Mouse (Mus musculus): ENCODE results near the gene Isx. TPM values are rescaled to one million over a fixed set of nuclear protein-coding genes. Genes with fewer than 3 reads are reported as not detected.
A peak's percentile ranks its signal among the peaks of the same experiment; 100 is the strongest.

Isx gene
- total RNA-seq (2014; rRNA removed) (not detected in 2 replicates), polyA plus RNA-seq (2015; fragmentation: Nextera tagmentation; extraction: Ambion mirVana) (not detected in 2 replicates)

DNA sequence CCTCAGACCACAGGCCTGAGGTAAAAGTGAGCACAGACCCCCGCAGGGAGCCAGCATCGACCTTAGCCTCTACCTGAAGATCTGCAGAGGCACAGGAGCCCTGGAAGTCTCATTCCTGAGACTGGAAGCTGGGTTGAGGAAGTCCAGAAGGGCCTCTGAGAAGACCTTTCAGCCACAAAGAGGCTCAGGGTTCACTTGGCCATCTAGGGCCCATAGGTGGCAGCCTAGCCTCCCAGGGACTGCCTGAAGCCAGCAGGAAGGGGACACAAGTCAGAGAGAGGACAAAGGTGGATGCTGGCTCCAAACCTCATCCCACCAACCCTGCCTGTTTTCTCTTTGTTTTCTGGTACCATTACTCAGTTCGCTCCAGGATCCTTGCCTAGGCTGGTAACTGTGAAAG is at the start of gene Isx:
TSS of gene Isx (plus strand) at position 234 of the 400 bp plus-strand sequence.
- H3K4me3 ChIP-seq (ENCODE audit: low read depth, low read length), result no peak within 1 kb of the TSS
- no peaks in the 10 kb centered on the region for H3K27me3 ChIP-seq (ENCODE audit: insufficient read depth, low read length)
- no peak within 1 kb of the TSS for H3K9ac ChIP-seq
- ATAC-seq, result no peak
- no peaks in the 10 kb centered on the region for H3K4me1 ChIP-seq (ENCODE audit: insufficient read depth)
- H3K36me3 ChIP-seq (ENCODE audit: insufficient read depth), result no peaks in the 10 kb centered on the region
- no peak within 1 kb of the TSS for H3K4me2 ChIP-seq (ENCODE audit: low read depth)
- WGBS, result 85% methylated on average over 3 of the region's 3 CpGs
- no peak for DNase-seq
- TF ChIP-seq CTCF (IDR thresholded peaks at IDR 0.05; ENCODE audit: low read depth), result no peak
- H3K27ac ChIP-seq (ENCODE audit: low read depth, low read length), result no peak within 1 kb of the TSS
- no peaks in the 10 kb centered on the region for H3K9me3 ChIP-seq (ENCODE audit: low read length)

DNA sequence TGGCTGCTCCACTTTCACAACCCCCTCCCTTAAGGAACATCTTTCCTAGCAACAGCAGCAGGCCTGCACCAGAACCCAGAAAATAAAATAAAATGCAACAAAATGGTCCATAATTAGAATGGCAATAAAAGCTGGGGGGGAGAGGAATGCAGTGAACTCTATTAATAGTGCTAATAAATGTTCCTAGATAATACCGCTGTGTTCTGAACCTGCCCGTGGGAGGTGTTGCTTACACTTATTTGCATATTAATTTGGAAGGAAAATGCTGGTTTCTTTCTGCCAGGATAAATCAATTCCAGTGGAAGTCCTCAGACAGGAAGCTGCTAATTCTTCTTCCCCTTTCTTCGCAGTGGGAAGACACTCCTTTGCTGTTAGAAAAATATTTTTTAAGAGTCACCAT is 45.3 kb upstream of the Isx start:
- WGBS, result 40% methylated on average over 3 of the region's 3 CpGs
- ATAC-seq, result peak; percentile 36; the same call in 1 of the 2 replicates
- Histone ChIP-seq H3K27ac (ENCODE audit: low read depth, low read length) (no peak overlapping the region), H3K4me2 (ENCODE audit: low read depth) (no peak overlapping the region), H3K4me3 (ENCODE audit: low read depth, low read length) (no peak overlapping the region), H3K4me1 (ENCODE audit: insufficient read depth) (no peaks in the 10 kb centered on the region), H3K27me3 (ENCODE audit: insufficient read depth, low read length) (no peaks in the 10 kb centered on the region), H3K36me3 (ENCODE audit: insufficient read depth) (no peaks in the 10 kb centered on the region), H3K9ac (no peak overlapping the region), H3K9me3 (ENCODE audit: low read length) (no peaks in the 10 kb centered on the region)
- no peak for DNase-seq
- TF ChIP-seq CTCF (IDR thresholded peaks at IDR 0.05; ENCODE audit: low read depth), result no peak

- no peak for TF ChIP-seq CTCF (IDR thresholded peaks at IDR 0.05; ENCODE audit: low read depth)
- H3K4me3 ChIP-seq (ENCODE audit: low read depth, low read length), result no peak overlapping the region
- no peak overlapping the region for H3K4me2 ChIP-seq (ENCODE audit: low read depth)
- H3K27me3 ChIP-seq (ENCODE audit: insufficient read depth, low read length), result no peaks in the 10 kb centered on the region
- peak; percentile 70 for ATAC-seq
- H3K9me3 ChIP-seq (ENCODE audit: low read length), result no peaks in the 10 kb centered on the region
- H3K36me3 ChIP-seq (ENCODE audit: insufficient read depth), result no peaks in the 10 kb centered on the region
- no peak for DNase-seq
- H3K9ac ChIP-seq, result no peak overlapping the region
- no peak overlapping the region for H3K27ac ChIP-seq (ENCODE audit: low read depth, low read length)
- no peaks in the 10 kb centered on the region for H3K4me1 ChIP-seq (ENCODE audit: insufficient read depth)
- WGBS, result 85% methylated on average over 5 of the region's 5 CpGs
Measured at GRCm38 (mm10) chr8:74831322-74831721, 41.7 kb upstream of the Isx start.

- WGBS, result 67% methylated on average over 1 of the region's 1 CpGs
- Histone ChIP-seq H3K4me2 (ENCODE audit: low read depth) (no peak overlapping the region), H3K4me3 (ENCODE audit: low read depth, low read length) (no peak overlapping the region), H3K27me3 (ENCODE audit: insufficient read depth, low read length) (no peaks in the 10 kb centered on the region), H3K9ac (no peak overlapping the region), H3K9me3 (ENCODE audit: low read length) (no peaks in the 10 kb centered on the region), H3K27ac (ENCODE audit: low read depth, low read length) (no peak overlapping the region), H3K4me1 (ENCODE audit: insufficient read depth) (no peaks in the 10 kb centered on the region), H3K36me3 (ENCODE audit: insufficient read depth) (no peaks in the 10 kb centered on the region)
- ATAC-seq (no peak), DNase-seq (no peak)
- no peak for TF ChIP-seq CTCF (IDR thresholded peaks at IDR 0.05; ENCODE audit: low read depth)
Measured at GRCm38 (mm10) chr8:74834246-74834645, 38.7 kb upstream of the Isx start.

DNA sequence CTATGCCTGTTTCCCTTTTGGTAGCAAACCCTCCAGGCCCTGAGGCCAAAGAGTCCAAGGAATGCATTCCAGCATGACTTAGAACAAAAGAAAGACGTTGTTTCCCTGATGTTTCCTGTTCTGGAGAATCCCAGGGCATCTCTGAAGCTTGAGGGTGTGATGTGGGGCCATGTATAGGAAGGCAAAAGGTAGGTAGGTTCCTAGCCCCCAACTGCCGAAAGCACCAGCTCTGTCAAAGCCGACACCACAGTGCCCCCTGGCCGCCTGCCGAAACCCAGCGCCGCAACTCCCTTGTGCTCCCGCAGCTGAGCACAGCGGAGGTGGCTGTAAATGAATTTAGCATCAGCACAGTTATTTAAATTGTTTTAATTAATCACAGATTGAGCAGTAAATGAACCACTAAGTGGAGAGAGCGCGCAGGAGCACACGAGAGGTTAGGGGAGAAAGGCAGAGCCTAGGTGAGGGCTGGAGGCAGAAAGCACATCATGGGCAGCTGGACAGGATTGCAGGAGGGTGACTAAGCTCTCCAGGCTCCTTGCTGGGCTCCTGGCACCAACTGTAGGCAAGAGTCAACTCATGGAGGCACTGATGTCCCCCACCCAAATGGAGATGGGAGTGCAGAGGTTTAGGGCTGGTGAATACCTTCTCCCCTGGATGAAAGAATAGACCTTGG is 25.5 kb upstream of the Isx start:
- peak; percentile 60 for TF ChIP-seq CTCF (IDR thresholded peaks at IDR 0.05; ENCODE audit: low read depth)
- WGBS, result 16% methylated on average over 12 of the region's 12 CpGs
- Histone ChIP-seq H3K9ac (no peak overlapping the region), H3K4me1 (ENCODE audit: insufficient read depth) (no peaks in the 10 kb centered on the region), H3K27me3 (ENCODE audit: insufficient read depth, low read length) (no peaks in the 10 kb centered on the region), H3K36me3 (ENCODE audit: insufficient read depth) (no peaks in the 10 kb centered on the region), H3K27ac (ENCODE audit: low read depth, low read length) (no peak overlapping the region), H3K4me3 (ENCODE audit: low read depth, low read length) (no peak overlapping the region), H3K9me3 (ENCODE audit: low read length) (no peaks in the 10 kb centered on the region), H3K4me2 (ENCODE audit: low read depth) (no peak overlapping the region)
- ATAC-seq (peak; percentile 76; the same call in 1 of the 2 replicates), DNase-seq (peak; percentile 44)

GRCm38 (mm10) chr8:74848707-74849106 is 24.3 kb upstream of the Isx start:
- 81% methylated on average over 1 of the region's 1 CpGs for WGBS
- Histone ChIP-seq H3K27ac (ENCODE audit: low read depth, low read length) (no peak overlapping the region), H3K36me3 (ENCODE audit: insufficient read depth) (no peaks in the 10 kb centered on the region), H3K9ac (no peak overlapping the region), H3K9me3 (ENCODE audit: low read length) (no peaks in the 10 kb centered on the region), H3K4me1 (ENCODE audit: insufficient read depth) (no peaks in the 10 kb centered on the region), H3K27me3 (ENCODE audit: insufficient read depth, low read length) (no peaks in the 10 kb centered on the region), H3K4me2 (ENCODE audit: low read depth) (no peak overlapping the region), H3K4me3 (ENCODE audit: low read depth, low read length) (no peak overlapping the region)
- no peak for TF ChIP-seq CTCF (IDR thresholded peaks at IDR 0.05; ENCODE audit: low read depth)
- DNase-seq, result no peak
- ATAC-seq, result no peak

DNA sequence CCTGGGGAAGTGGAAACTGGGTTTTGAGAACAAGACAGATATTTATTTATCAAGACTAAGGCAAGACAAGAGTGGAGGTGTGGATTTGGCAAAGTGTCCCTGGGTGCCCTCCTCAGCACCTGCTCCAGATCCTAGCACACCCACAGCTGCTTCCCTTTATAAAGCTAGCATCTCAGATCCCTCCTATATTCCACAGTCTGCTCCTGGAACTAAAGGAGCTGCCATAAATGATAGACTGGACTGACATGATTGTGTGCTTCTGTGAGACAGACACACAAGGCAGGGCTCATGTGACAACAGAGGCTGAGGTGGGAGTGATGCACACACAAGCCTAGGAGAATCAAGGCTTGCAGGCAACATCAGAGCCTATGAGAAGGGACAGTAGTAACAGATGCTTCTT is 22.0 kb upstream of the Isx start:
- H3K27ac ChIP-seq (ENCODE audit: low read depth, low read length), result no peak overlapping the region
- H3K9ac ChIP-seq, result no peak overlapping the region
- no peaks in the 10 kb centered on the region for H3K27me3 ChIP-seq (ENCODE audit: insufficient read depth, low read length)
- no peaks in the 10 kb centered on the region for H3K36me3 ChIP-seq (ENCODE audit: insufficient read depth)
- DNase-seq (no peak), ATAC-seq (no peak)
- H3K4me2 ChIP-seq (ENCODE audit: low read depth), result no peak overlapping the region
- no peaks in the 10 kb centered on the region for H3K4me1 ChIP-seq (ENCODE audit: insufficient read depth)
- no peaks in the 10 kb centered on the region for H3K9me3 ChIP-seq (ENCODE audit: low read length)
- TF ChIP-seq CTCF (IDR thresholded peaks at IDR 0.05; ENCODE audit: low read depth), result no peak
- H3K4me3 ChIP-seq (ENCODE audit: low read depth, low read length), result no peak overlapping the region
